Mouse (Mus musculus): Measurements from ENCODE around the gene Cyp2ab1. TPM values are rescaled to one million over a fixed set of nuclear protein-coding genes. Genes with fewer than 3 reads are reported as not detected.

Cyp2ab1 gene
- total RNA-seq (2012; rRNA removed) (not detected in 2 replicates), total RNA-seq (2014; rRNA removed) (not detected in 2 replicates), polyA plus RNA-seq (2012; ENCODE audit: insufficient read length, low read depth) (not detected in 2 replicates)

GRCm38 (mm10) chr16:20325286-20325685 lies at the start of gene Cyp2ab1:
TSS of gene Cyp2ab1 (minus strand) at chr16:20325404.
- H3K27me3 ChIP-seq (replicated peaks): no peaks in the 10 kb centered on the region
- no peak for DNase-seq (ENCODE audit: extremely low read depth)
- in situ Hi-C loops (cut with MboI; ENCODE audit: low pct_ligation_motif_present, low pct_unique_long_range_greater_than_20kb, low sequenced_read_pairs) (no loop called here), dilution Hi-C loops (cut with MboI; ENCODE audit: extremely low pct_ligation_motif_present, extremely low pct_unique_long_range_greater_than_20kb, low sequenced_read_pairs) (no loop called here)
- peak within 1 kb of the TSS; percentile 59 for H3K4me2 ChIP-seq (ENCODE audit: insufficient read depth, low read depth, poor library complexity, severe bottlenecking)
- no peaks in the 10 kb centered on the region for H3K79me2 ChIP-seq (replicated peaks; ENCODE audit: control insufficient read depth, extremely low read depth, insufficient read depth, poor library complexity, severe bottlenecking)
- TF ChIP-seq EP300 (IDR thresholded peaks at IDR 0.05; ENCODE audit: low read length): peak; percentile 64
- no peak for TF ChIP-seq CHD2 (IDR thresholded peaks at IDR 0.05; ENCODE audit: low read length)
- TF ChIP-seq MYC (IDR thresholded peaks at IDR 0.05; ENCODE audit: low read depth, low read length): peak; percentile 47; the same call in 1 of the 2 replicates
- peak; percentile 64 for TF ChIP-seq IRF4 (IDR thresholded peaks at IDR 0.05; ENCODE audit: low read depth, low read length)
- H3K4me3 ChIP-seq (replicated peaks in 1 of 3; ENCODE audit: low read depth in 2 of 3, low read length in 2 of 3, poor library complexity in 1 of 3): peak within 1 kb of the TSS in 1 of 3 experiments; percentile 34
- H3K4me1 ChIP-seq (ENCODE audit: control insufficient read depth in 1 of 2, insufficient read depth in 2 of 2): peaks cover 12 to 18% of the 10 kb centered on the region in 2 experiments; a peak in 3 of 4 replicates
- H3K9ac ChIP-seq (ENCODE audit: insufficient read depth, low read depth): peak within 1 kb of the TSS; percentile 60; the same call in 1 of the 2 replicates
- H3K9me3 ChIP-seq (replicated peaks; ENCODE audit: low read length): no peaks in the 10 kb centered on the region
- peak within 1 kb of the TSS; percentile 41 for H3K27ac ChIP-seq (ENCODE audit: insufficient read depth, low read depth)
- H3K36me3 ChIP-seq (replicated peaks in 1 of 2; ENCODE audit: control insufficient read depth in 1 of 2, insufficient read depth in 1 of 2, low read length in 1 of 2): peaks cover 0 to 13% of the 10 kb centered on the region in 2 experiments

DNA sequence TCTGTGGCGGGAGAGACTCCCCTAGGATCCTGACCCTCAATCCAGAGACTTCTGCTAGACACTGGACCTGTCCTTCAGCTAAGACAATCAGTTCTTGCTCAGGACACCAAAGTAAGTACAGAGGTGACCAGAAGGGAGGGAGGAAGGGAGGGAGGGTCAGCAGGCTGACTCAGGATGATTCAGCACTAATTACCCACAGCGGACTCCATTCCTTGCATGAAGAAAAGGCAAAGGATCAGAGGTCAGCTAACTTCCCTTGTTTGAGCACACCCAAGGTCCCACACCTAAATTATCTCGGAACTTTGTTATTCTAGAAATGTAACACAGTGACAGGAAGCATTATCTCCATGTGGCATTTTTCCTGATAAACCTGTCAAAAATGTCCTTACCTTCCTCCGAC lies 46.5 kb upstream of the Cyp2ab1 start:
- no peaks in the 10 kb centered on the region for H3K27me3 ChIP-seq (replicated peaks)
- no peaks in the 10 kb centered on the region for H3K9me3 ChIP-seq (replicated peaks; ENCODE audit: low read length)
- no peak overlapping the region for H3K27ac ChIP-seq (ENCODE audit: insufficient read depth, low read depth)
- TF ChIP-seq MAX (IDR thresholded peaks at IDR 0.05; ENCODE audit: low read length): no peak
- TF ChIP-seq MAFK (IDR thresholded peaks at IDR 0.05; ENCODE audit: insufficient replicate concordance, low read length): no peak
- no peak for TF ChIP-seq PAX5 (IDR thresholded peaks at IDR 0.05; ENCODE audit: low read length)
- no peak for TF ChIP-seq IRF4 (IDR thresholded peaks at IDR 0.05; ENCODE audit: low read depth, low read length)
- TF ChIP-seq MEF2A (IDR thresholded peaks at IDR 0.05; ENCODE audit: borderline replicate concordance, low read depth, low read length): no peak
- no peak for TF ChIP-seq ZMIZ1 (IDR thresholded peaks at IDR 0.05; ENCODE audit: low read depth, low read length)
- no peak for TF ChIP-seq POLR2A (IDR thresholded peaks at IDR 0.05; ENCODE audit: low read depth, low read length)
- TF ChIP-seq NRF1 (IDR thresholded peaks at IDR 0.05; ENCODE audit: low read depth, low read length): no peak
- TF ChIP-seq RAD21 (IDR thresholded peaks at IDR 0.05; ENCODE audit: low read depth, low read length): no peak
- no peak for TF ChIP-seq SMC3 (IDR thresholded peaks at IDR 0.05; ENCODE audit: low read depth, low read length)
- TF ChIP-seq ELF1 (IDR thresholded peaks at IDR 0.05; ENCODE audit: low read depth, low read length): no peak
- TF ChIP-seq RCOR1 (conservative IDR thresholded peaks at IDR 0.05; ENCODE audit: low read depth, low read length): no peak
- no peak for TF ChIP-seq MYC (IDR thresholded peaks at IDR 0.05; ENCODE audit: low read depth, low read length)
- no peak overlapping the region for H3K4me3 ChIP-seq (replicated peaks in 1 of 3; ENCODE audit: low read depth in 2 of 3, low read length in 2 of 3, poor library complexity in 1 of 3)
- H3K9ac ChIP-seq (ENCODE audit: insufficient read depth, low read depth): no peak overlapping the region
- peaks cover 7 to 82% of the 10 kb centered on the region in 2 experiments for H3K36me3 ChIP-seq (replicated peaks in 1 of 2; ENCODE audit: control insufficient read depth in 1 of 2, insufficient read depth in 1 of 2, low read length in 1 of 2)
- in situ Hi-C loops (cut with MboI; ENCODE audit: low pct_ligation_motif_present, low pct_unique_long_range_greater_than_20kb, low sequenced_read_pairs): no loop called here
- H3K79me2 ChIP-seq (replicated peaks; ENCODE audit: control insufficient read depth, extremely low read depth, insufficient read depth, poor library complexity, severe bottlenecking): no peaks in the 10 kb centered on the region
- no peak overlapping the region for H3K4me2 ChIP-seq (ENCODE audit: insufficient read depth, low read depth, poor library complexity, severe bottlenecking)
- dilution Hi-C loops (cut with MboI; ENCODE audit: extremely low pct_ligation_motif_present, extremely low pct_unique_long_range_greater_than_20kb, low sequenced_read_pairs): no loop called here
- peaks cover 0 to 22% of the 10 kb centered on the region in 2 experiments; a peak in 2 of 4 replicates for H3K4me1 ChIP-seq (ENCODE audit: control insufficient read depth in 1 of 2, insufficient read depth in 2 of 2)
- no peak for DNase-seq (ENCODE audit: extremely low read depth)
